Mouse (Mus musculus) lung, postnatal 0 days (tissue): ENCODE results near the gene Dpy19l3.

Experiments
- CTCF ChIP-seq: IDR thresholded peaks from 2 replicates; pipeline ENCODE4 v1.5.1; 2016; ENCODE audit warnings: antibody characterized with exemption, mild to moderate bottlenecking
- EP300 ChIP-seq: IDR thresholded peaks from 2 replicates; pipeline ENCODE4 v1.6.1; 2016; ENCODE audit warnings: antibody characterized with exemption, mild to moderate bottlenecking, control low read depth

DNA sequence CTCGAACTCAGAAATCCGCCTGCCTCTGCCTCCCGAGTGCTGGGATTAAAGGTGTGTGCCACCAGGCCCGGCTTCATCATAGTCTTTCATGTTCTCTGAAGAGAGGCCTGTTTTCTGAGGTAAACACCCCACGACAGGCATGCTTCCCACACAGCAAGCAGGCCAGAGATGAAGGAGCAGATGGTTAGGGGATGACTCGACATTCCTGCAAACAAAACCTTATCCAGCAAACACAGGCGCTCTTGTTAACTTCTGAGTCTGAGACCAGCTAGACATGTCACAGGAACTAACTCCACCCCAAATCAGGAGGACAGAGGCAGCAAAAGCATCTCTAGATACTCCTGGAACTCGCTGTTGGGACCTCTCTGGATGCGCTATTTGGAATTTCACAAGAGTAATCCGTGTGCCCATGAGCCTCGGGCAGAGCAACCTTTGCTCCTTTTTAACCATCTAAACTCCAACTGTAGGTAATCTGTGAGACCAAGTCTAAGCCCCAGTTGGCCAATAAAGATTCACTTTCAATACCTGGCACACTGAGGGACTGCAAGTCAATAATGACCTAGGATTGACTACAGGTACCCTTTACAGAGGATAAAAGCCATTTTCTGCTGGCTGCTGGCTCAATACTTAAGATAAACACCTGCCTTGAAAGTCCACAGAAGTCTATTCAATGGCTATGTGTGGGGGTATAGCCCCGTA, 38.0 kb upstream of the Dpy19l3 start:
- TF ChIP-seq CTCF (no peak), EP300 (no peak)
